20 mouse cellular contexts compared by ENCODE assay signal in the genomic region with DNA sequence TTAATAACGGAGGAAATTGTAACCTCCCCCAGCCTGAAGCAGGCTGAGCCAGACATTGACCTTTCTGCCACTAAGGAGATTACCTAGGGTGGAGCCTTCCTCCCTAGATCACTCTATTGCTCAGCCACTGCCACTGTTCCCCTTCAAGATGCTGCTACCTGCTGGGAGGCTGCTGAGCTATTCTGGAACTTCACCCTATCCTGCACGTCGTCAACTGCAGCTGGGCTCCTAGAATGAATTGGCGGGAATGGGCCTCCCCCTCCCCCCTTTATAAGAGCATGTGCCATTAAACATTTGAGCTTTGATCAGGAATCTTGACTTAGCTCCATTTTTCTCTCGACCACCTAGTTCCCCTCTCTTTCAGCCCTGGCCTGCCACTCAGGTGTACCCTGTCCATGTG. TPM values are rescaled to one million over a fixed set of nuclear protein-coding genes. Genes with fewer than 3 reads are reported as not detected.
DNase-seq lines count a peak whose midpoint lies in the region; ATAC-seq and TF ChIP-seq lines count a peak whose summit lies in the region.
"Not testable (repeated sequence)": the region's sequence is repeated elsewhere in the genome, so short reads cannot be mapped to it uniquely, and the experiment has no call there.
"Had no signal": no experiment of that assay in that cellular context is flagged by ENCODE, and none has a peak within 500 bp of the region (broad histone marks: within the 10 kb centered on the region; RNA-seq: fewer than 3 reads in every experiment).

No protein-coding gene starts in this region.

- not testable (repeated sequence) for H3K27ac ChIP-seq in MEL (ENCODE audit: control insufficient read depth, low read depth, low read length); liver, embryonic 11.5 days (ENCODE audit: low read depth, low read length)

- H3K79me2 ChIP-seq in MEL (ENCODE audit: control insufficient read depth, insufficient read depth, low read length, poor library complexity) = not testable (repeated sequence)

- H3K4me2 ChIP-seq in liver, embryonic 11.5 days = not testable (repeated sequence)

- not testable (repeated sequence) for TF ChIP-seq CTCF in MEL (IDR thresholded peaks at IDR 0.05 in 2 of 3, conservative IDR thresholded peaks at IDR 0.05 in 1 of 3; ENCODE audit: control insufficient read depth in 1 of 3, insufficient read depth in 1 of 3, low read depth in 2 of 3, low read length in 3 of 3, poor library complexity in 1 of 3, severe bottlenecking in 1 of 3)

- not testable (repeated sequence) for ATAC-seq in liver, embryonic 11.5 days (replicated peaks; ENCODE audit: low FRiP score)

- H3K9me3 ChIP-seq in MEL (replicated peaks; ENCODE audit: insufficient read depth, low read length); liver, embryonic 11.5 days (ENCODE audit: control insufficient read depth, low read length): not testable (repeated sequence)

- TF ChIP-seq RAD21 in MEL (IDR thresholded peaks at IDR 0.05; ENCODE audit: low read depth, low read length) = not testable (repeated sequence)

- H3K9ac ChIP-seq in MEL (ENCODE audit: control insufficient read depth, low read depth, low read length, poor library complexity, severe bottlenecking); liver, embryonic 11.5 days (ENCODE audit: low read depth, low read length): not testable (repeated sequence)

- H3K27me3 ChIP-seq in MEL (ENCODE audit: control insufficient read depth in 1 of 2, insufficient read depth in 2 of 2, low read length in 2 of 2); liver, embryonic 11.5 days (replicated peaks; ENCODE audit: control insufficient read depth, insufficient read depth, low read length): not testable (repeated sequence)

- H3K4me3 ChIP-seq in MEL (ENCODE audit: control insufficient read depth in 1 of 2, insufficient read depth in 1 of 2, low read depth in 2 of 2, low read length in 2 of 2); liver, embryonic 11.5 days (ENCODE audit: low read depth, low read length): not testable (repeated sequence)

- TF ChIP-seq POLR2A in MEL (IDR thresholded peaks at IDR 0.05; ENCODE audit: control insufficient read depth in 1 of 2, insufficient read depth in 1 of 2, low read depth in 1 of 2, low read length in 2 of 2, poor library complexity in 1 of 2) = not testable (repeated sequence)

- H3K4me1 ChIP-seq in MEL (ENCODE audit: control insufficient read depth in 1 of 2, insufficient read depth in 2 of 2, low read length in 2 of 2); liver, embryonic 11.5 days (replicated peaks; ENCODE audit: control insufficient read depth, insufficient read depth, low read length): not testable (repeated sequence)

- DNase-seq in ES-CJ7 (ENCODE audit: low read depth, low spot score) (peak; percentile 87), WW6 (ENCODE audit: low read depth, low spot score) (peak; percentile 39)
- DNase-seq in MEL (ENCODE audit: low read depth, low spot score) = not testable (repeated sequence)
- peak; percentile 35 for DNase-seq in heart, adult 11 months
- DNase-seq in liver, embryonic 11.5 days (ENCODE audit: low spot score) = peak; percentile 26

- not testable (repeated sequence) for TF ChIP-seq EP300 in MEL (IDR thresholded peaks at IDR 0.05; ENCODE audit: low read depth in 1 of 2, low read length in 2 of 2)

- WGBS in liver, embryonic 11.5 days = 92% methylated on average over 5 of the region's 5 CpGs

- H3K36me3 ChIP-seq in MEL (ENCODE audit: control insufficient read depth in 1 of 2, insufficient read depth in 2 of 2, low read length in 2 of 2) = peaks cover 0 to 30% of the 10 kb centered on the region in 2 experiments; a peak in 2 of 4 replicates
- H3K36me3 ChIP-seq in liver, embryonic 11.5 days (ENCODE audit: control insufficient read depth, insufficient read depth, low read length) = peaks cover 24% of the 10 kb centered on the region; the same call in 1 of the 2 replicates

TF ChIP-seq in MEL, 35 proteins besides CTCF, POLR2A, EP300 and RAD21:
- 0 out of 2 replicates have a peak, but pooled peaks have one; percentile 20 for TF ChIP-seq POLR2AphosphoS2 (IDR thresholded peaks at IDR 0.05; ENCODE audit: low read length)

RNA-seq across cellular contexts. Expression of gene Tyms, which starts 13.8 kb away (rescaled TPM):
- total RNA-seq in MEL (2012; rRNA removed) = 150 and 163 TPM in 2 replicates
- polyA plus RNA-seq in MEL (2012; ENCODE audit: insufficient read depth in 1 of 2, insufficient read length in 2 of 2, low read depth in 1 of 2, low replicate concordance in 2 of 2, missing spikeins in 1 of 2) = 100 to 1,000 TPM in 1 of 2 experiments, not detected in 1; 203 TPM
- 344 and 357 TPM in 2 replicates for polyA plus RNA-seq in liver, embryonic 11.5 days (2014; fragmentation: Nextera tagmentation; extraction: Ambion mirVana)

RNA-seq across cellular contexts. Expression of gene Garem2, which starts 45.4 kb away (rescaled TPM):
- 0.04 TPM in 1 of 2 replicates, not detected in the other for total RNA-seq in MEL (2012; rRNA removed)
- polyA plus RNA-seq in MEL (2012; ENCODE audit: insufficient read depth in 1 of 2, insufficient read length in 2 of 2, low read depth in 1 of 2, low replicate concordance in 2 of 2, missing spikeins in 1 of 2) = not detected
- 0.18 and 0.35 TPM in 2 replicates for polyA plus RNA-seq in liver, embryonic 11.5 days (2014; fragmentation: Nextera tagmentation; extraction: Ambion mirVana)
- total RNA-seq: adrenal gland, adult 18-20 months; adrenal gland, postnatal 36 days had no signal
- polyA plus RNA-seq: activated CD4-positive, CD25-positive, alpha-beta regulatory T cell, adult 4 months; G1E had no signal

RNA-seq across cellular contexts. Expression of gene 3110082J24Rik, which starts 46.3 kb away (rescaled TPM):
- total RNA-seq in MEL (2012; rRNA removed) = not detected in 2 replicates
- polyA plus RNA-seq in MEL (2012; ENCODE audit: insufficient read depth in 1 of 2, insufficient read length in 2 of 2, low read depth in 1 of 2, low replicate concordance in 2 of 2, missing spikeins in 1 of 2) = not detected
- polyA plus RNA-seq in liver, embryonic 11.5 days (2014; fragmentation: Nextera tagmentation; extraction: Ambion mirVana) = not detected in 2 replicates
- total RNA-seq: adrenal gland, adult 18-20 months; adrenal gland, adult 8-10 months; adrenal gland, postnatal 14 days; adrenal gland, postnatal 36 days; G1E had no signal
- polyA plus RNA-seq: activated CD4-positive, CD25-positive, alpha-beta regulatory T cell, adult 4 months; embryonic facial prominence, embryonic 14.5 days; G1E had no signal

RNA-seq across cellular contexts. Expression of gene Il6, which starts 46.7 kb away (rescaled TPM):
- not detected in 2 replicates for total RNA-seq in MEL (2012; rRNA removed)
- polyA plus RNA-seq in MEL (2012; ENCODE audit: insufficient read depth in 1 of 2, insufficient read length in 2 of 2, low read depth in 1 of 2, low replicate concordance in 2 of 2, missing spikeins in 1 of 2) = not detected
- 0.30 TPM in 1 of 2 replicates, not detected in the other for polyA plus RNA-seq in liver, embryonic 11.5 days (2014; fragmentation: Nextera tagmentation; extraction: Ambion mirVana)
- total RNA-seq: adrenal gland, adult 18-20 months; adrenal gland, adult 8-10 months; adrenal gland, postnatal 14 days; adrenal gland, postnatal 36 days; forebrain, postnatal 0 days had no signal
- polyA plus RNA-seq: cerebellum, adult 2 months; cortical plate, adult 2 months; embryonic facial prominence, embryonic 10.5 days; embryonic facial prominence, embryonic 12.5 days; forebrain, embryonic 11.5 days; forebrain, embryonic 13.5 days; forebrain, embryonic 15.5 days; forebrain, postnatal 0 days; G1E had no signal
